Mouse (Mus musculus): ENCODE measurements around the gene Snrpb2.

Snrpb2 gene

GRCm38 (mm10) chr2:143062812-143063792 is at the start of gene Snrpb2:
Snrpb2 (plus strand) TSS chr2:143063039.
- in situ Hi-C loops (cut with MboI; ENCODE audit: low sequenced_read_pairs), result no loop called here

GRCm38 (mm10) chr2:143013057-143013456 is 49.8 kb upstream of the Snrpb2 start:
- in situ Hi-C loops (cut with MboI; ENCODE audit: low sequenced_read_pairs), result no loop called here

- in situ Hi-C loops (cut with MboI; ENCODE audit: low sequenced_read_pairs), result no loop called here
Observed at GRCm38 (mm10) chr2:143018084-143018483, 44.8 kb upstream of the Snrpb2 start.

- in situ Hi-C loops (cut with MboI; ENCODE audit: low sequenced_read_pairs), result no loop called here
Observed at GRCm38 (mm10) chr2:143018591-143019130, 44.2 kb upstream of the Snrpb2 start.

- in situ Hi-C loops (cut with MboI; ENCODE audit: low sequenced_read_pairs), result no loop called here
Observed at GRCm38 (mm10) chr2:143019727-143020126, 43.1 kb upstream of the Snrpb2 start.

GRCm38 (mm10) chr2:143023331-143023730 is 39.5 kb upstream of the Snrpb2 start:
- in situ Hi-C loops (cut with MboI; ENCODE audit: low sequenced_read_pairs), result no loop called here

GRCm38 (mm10) chr2:143024226-143024625 is 38.6 kb upstream of the Snrpb2 start:
- in situ Hi-C loops (cut with MboI; ENCODE audit: low sequenced_read_pairs), result no loop called here

- in situ Hi-C loops (cut with MboI; ENCODE audit: low sequenced_read_pairs), result no loop called here
Observed at GRCm38 (mm10) chr2:143031283-143031682, 31.6 kb upstream of the Snrpb2 start.

GRCm38 (mm10) chr2:143032378-143033255 is 30.2 kb upstream of the Snrpb2 start:
- in situ Hi-C loops (cut with MboI; ENCODE audit: low sequenced_read_pairs), result no loop called here

GRCm38 (mm10) chr2:143034350-143035085 is 28.3 kb upstream of the Snrpb2 start:
- in situ Hi-C loops (cut with MboI; ENCODE audit: low sequenced_read_pairs), result no loop called here

- in situ Hi-C loops (cut with MboI; ENCODE audit: low sequenced_read_pairs), result no loop called here
Observed at GRCm38 (mm10) chr2:143035086-143035593, 27.7 kb upstream of the Snrpb2 start.

- in situ Hi-C loops (cut with MboI; ENCODE audit: low sequenced_read_pairs), result no loop called here
Observed at GRCm38 (mm10) chr2:143041596-143041995, 21.2 kb upstream of the Snrpb2 start.

- in situ Hi-C loops (cut with MboI; ENCODE audit: low sequenced_read_pairs), result no loop called here
Observed at GRCm38 (mm10) chr2:143055251-143055650, 7.6 kb upstream of the Snrpb2 start.

- in situ Hi-C loops (cut with MboI; ENCODE audit: low sequenced_read_pairs), result no loop called here
Observed at GRCm38 (mm10) chr2:143056736-143057135, 6.1 kb upstream of the Snrpb2 start.

- in situ Hi-C loops (cut with MboI; ENCODE audit: low sequenced_read_pairs), result no loop called here
Observed at GRCm38 (mm10) chr2:143062432-143062811, 417 bp upstream of the Snrpb2 start.

GRCm38 (mm10) chr2:143065914-143066313 is 3.1 kb downstream of the Snrpb2 start:
- in situ Hi-C loops (cut with MboI; ENCODE audit: low sequenced_read_pairs), result no loop called here

- in situ Hi-C loops (cut with MboI; ENCODE audit: low sequenced_read_pairs), result loop anchor here (25.0 kb wide), 1 partner anchor 216 kb away; no protein-coding TSS in a partner anchor
Observed at GRCm38 (mm10) chr2:143078198-143078851, 15.5 kb downstream of the Snrpb2 start, which contains the start of gene Otor. Otor (plus strand) TSS chr2:143078473.

- in situ Hi-C loops (cut with MboI; ENCODE audit: low sequenced_read_pairs), result loop anchor here (25.0 kb wide), 1 partner anchor 219 kb away; no protein-coding TSS in a partner anchor
Observed at GRCm38 (mm10) chr2:143081693-143082092, 18.9 kb downstream of the Snrpb2 start.

- in situ Hi-C loops (cut with MboI; ENCODE audit: low sequenced_read_pairs), result loop anchor here (25.0 kb wide), 1 partner anchor 223 kb away; no protein-coding TSS in a partner anchor
Observed at GRCm38 (mm10) chr2:143084852-143085397, 22.1 kb downstream of the Snrpb2 start.

Measured in CH12F3 (cell line).